Mouse (Mus musculus): ENCODE data around the gene Lpgat1. TPM values are rescaled to one million over a fixed set of nuclear protein-coding genes. Genes with fewer than 3 reads are reported as not detected.

Lpgat1 gene
- total RNA-seq, 2 experiments from 2014 or later, result 25.4 to 29.3 TPM

- no peak for ATAC-seq (ENCODE audit: poor library complexity, severe bottlenecking)
Measured at GRCm38 (mm10) chr1:191804747-191805146, 87.1 kb downstream of the Lpgat1 start.

- ATAC-seq (ENCODE audit: poor library complexity, severe bottlenecking), result no peak
Measured at GRCm38 (mm10) chr1:191805788-191806187, 88.2 kb downstream of the Lpgat1 start.

GRCm38 (mm10) chr1:191806740-191807139 lies 89.1 kb downstream of the Lpgat1 start:
- ATAC-seq (ENCODE audit: poor library complexity, severe bottlenecking), result no peak

GRCm38 (mm10) chr1:191807979-191808378 lies 90.3 kb downstream of the Lpgat1 start:
- no peak for ATAC-seq (ENCODE audit: poor library complexity, severe bottlenecking)

GRCm38 (mm10) chr1:191808688-191809223 lies 91.1 kb downstream of the Lpgat1 start:
- ATAC-seq (ENCODE audit: poor library complexity, severe bottlenecking), result no peak

GRCm38 (mm10) chr1:191811774-191812173 lies 94.1 kb downstream of the Lpgat1 start:
- no peak for ATAC-seq (ENCODE audit: poor library complexity, severe bottlenecking)

- ATAC-seq (ENCODE audit: poor library complexity, severe bottlenecking), result no peak
Measured at GRCm38 (mm10) chr1:191812949-191813691, 95.5 kb downstream of the Lpgat1 start.

- ATAC-seq (ENCODE audit: poor library complexity, severe bottlenecking), result peak; percentile 53
Measured at GRCm38 (mm10) chr1:191814240-191814639, 96.6 kb downstream of the Lpgat1 start.

GRCm38 (mm10) chr1:191814935-191815334 lies 97.3 kb downstream of the Lpgat1 start:
- ATAC-seq (ENCODE audit: poor library complexity, severe bottlenecking), result no peak

- no peak for ATAC-seq (ENCODE audit: poor library complexity, severe bottlenecking)
Measured at GRCm38 (mm10) chr1:191816596-191816995, 99.0 kb downstream of the Lpgat1 start.

GRCm38 (mm10) chr1:191817418-191818144 lies 99.9 kb downstream of the Lpgat1 start:
- peak; percentile 79 for ATAC-seq (ENCODE audit: poor library complexity, severe bottlenecking)

- no peak for ATAC-seq (ENCODE audit: poor library complexity, severe bottlenecking)
Measured at GRCm38 (mm10) chr1:191818145-191818631, 100.6 kb downstream of the Lpgat1 start.

- ATAC-seq (ENCODE audit: poor library complexity, severe bottlenecking), result no peak
Measured at GRCm38 (mm10) chr1:191819026-191819425, 101.4 kb downstream of the Lpgat1 start.

- ATAC-seq (ENCODE audit: poor library complexity, severe bottlenecking), result peak; percentile 11; the same call in 1 of the 2 replicates
Measured at GRCm38 (mm10) chr1:191820951-191821325, 103.3 kb downstream of the Lpgat1 start.

GRCm38 (mm10) chr1:191821326-191822091 lies 103.9 kb downstream of the Lpgat1 start, which contains the start of gene Nek2:
Nek2 (plus strand) TSS chr1:191821444.
- ATAC-seq (ENCODE audit: poor library complexity, severe bottlenecking), result peak; percentile 90

GRCm38 (mm10) chr1:191829124-191829523 lies 111.5 kb downstream of the Lpgat1 start:
- ATAC-seq (ENCODE audit: poor library complexity, severe bottlenecking), result 0 out of 2 replicates have a peak, but pooled peaks have one; percentile 44

- ATAC-seq (ENCODE audit: poor library complexity, severe bottlenecking), result 0 out of 2 replicates have a peak, but pooled peaks have one; percentile 14
Measured at GRCm38 (mm10) chr1:191833396-191833795, 115.8 kb downstream of the Lpgat1 start.
